In the genomic region with DNA sequence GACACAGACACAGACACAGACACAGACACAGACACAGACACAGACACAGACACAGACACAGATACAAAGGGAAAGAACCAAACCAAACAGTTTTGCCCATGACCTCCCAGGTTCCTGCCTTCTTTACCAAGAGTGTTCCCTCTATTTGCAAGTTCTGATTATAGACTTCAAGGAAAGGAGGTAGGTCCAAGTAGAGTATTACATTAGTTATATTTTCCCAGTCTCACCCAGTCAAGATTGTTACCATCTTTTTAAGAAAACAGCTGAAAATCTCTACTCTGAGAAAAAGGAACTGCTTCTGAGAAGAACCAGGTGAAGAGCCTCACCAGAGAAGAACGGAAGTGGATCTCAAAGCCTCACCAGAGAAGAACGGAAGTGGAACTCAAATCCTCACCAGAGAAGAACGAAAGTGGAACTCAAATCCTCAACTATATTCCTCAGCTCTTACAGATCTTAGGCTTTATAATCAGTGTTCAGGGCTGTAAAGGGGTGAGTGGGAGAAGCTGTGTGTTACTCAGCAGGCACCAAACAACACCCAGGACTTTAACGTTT, we compare ENCODE assay signal across 14 mouse cellular contexts.
DNase-seq lines count a peak whose midpoint lies in the region; TF ChIP-seq lines count a peak whose summit lies in the region.
"Had no signal": no experiment of that assay in that cellular context is flagged by ENCODE, and none has a peak within 500 bp of the region (broad histone marks: within the 10 kb centered on the region; RNA-seq: fewer than 3 reads in every experiment).

No protein-coding gene starts in this region.

- peak overlapping the region; percentile 80 for H3K9ac ChIP-seq in CH12.LX (ENCODE audit: insufficient read depth, low read depth)
- H3K9ac ChIP-seq: embryonic facial prominence, embryonic 13.5 days; hindbrain, embryonic 12.5 days; limb, embryonic 15.5 days had no signal

- H3K4me3 ChIP-seq in spleen, adult 2 months (ENCODE audit: extremely low read depth, insufficient read depth, insufficient read length): peak overlapping the region; percentile 47
- peak overlapping the region; percentile 57 to 70 (median 65) for H3K4me3 ChIP-seq in CH12.LX (replicated peaks in 1 of 3; ENCODE audit: low read depth in 2 of 3, low read length in 2 of 3, poor library complexity in 1 of 3)
- H3K4me3 ChIP-seq in small intestine, adult 2 months (ENCODE audit: low read depth, low read length): peak overlapping the region; percentile 28
- H3K4me3 ChIP-seq: embryonic facial prominence, embryonic 13.5 days; hindbrain, embryonic 12.5 days; limb, embryonic 15.5 days had no signal

- no peaks in the 10 kb centered on the region for H3K36me3 ChIP-seq in spleen, adult 2 months (ENCODE audit: control insufficient read depth, insufficient read depth, low read length)
- peaks cover 0 to 2% of the 10 kb centered on the region in 2 experiments for H3K36me3 ChIP-seq in CH12.LX (replicated peaks in 1 of 2; ENCODE audit: control insufficient read depth in 1 of 2, insufficient read depth in 1 of 2, low read length in 1 of 2)
- no peaks in the 10 kb centered on the region for H3K36me3 ChIP-seq in small intestine, adult 2 months (ENCODE audit: control insufficient read depth, insufficient read depth, low read length)
- H3K36me3 ChIP-seq: embryonic facial prominence, embryonic 13.5 days; hindbrain, embryonic 12.5 days; limb, embryonic 15.5 days had no signal

- no peaks in the 10 kb centered on the region for H3K4me1 ChIP-seq in spleen, adult 2 months (ENCODE audit: control insufficient read depth, insufficient read depth, insufficient read length)
- peaks cover 0 to 29% of the 10 kb centered on the region in 2 experiments; a peak in 2 of 4 replicates for H3K4me1 ChIP-seq in CH12.LX (ENCODE audit: control insufficient read depth in 1 of 2, insufficient read depth in 2 of 2)
- peaks cover 14% of the 10 kb centered on the region; the same call in 1 of the 2 replicates for H3K4me1 ChIP-seq in small intestine, adult 2 months (ENCODE audit: control insufficient read depth, insufficient read depth, insufficient read length, low read length)
- H3K4me1 ChIP-seq: embryonic facial prominence, embryonic 13.5 days; hindbrain, embryonic 12.5 days; limb, embryonic 15.5 days had no signal

- no peaks in the 10 kb centered on the region for H3K9me3 ChIP-seq in CH12.LX (replicated peaks; ENCODE audit: low read length)
- H3K9me3 ChIP-seq: embryonic facial prominence, embryonic 13.5 days; hindbrain, embryonic 12.5 days; limb, embryonic 15.5 days had no signal

- in situ Hi-C loops in CH12.LX (cut with MboI; ENCODE audit: low pct_ligation_motif_present, low pct_unique_long_range_greater_than_20kb, low sequenced_read_pairs): no loop called here

- no peaks in the 10 kb centered on the region for H3K27me3 ChIP-seq in spleen, adult 2 months (ENCODE audit: control insufficient read depth, insufficient read depth, low read length)
- no peaks in the 10 kb centered on the region for H3K27me3 ChIP-seq in CH12.LX (replicated peaks)
- H3K27me3 ChIP-seq in small intestine, adult 2 months (ENCODE audit: control insufficient read depth, insufficient read depth, low read length): no peaks in the 10 kb centered on the region
- H3K27me3 ChIP-seq: embryonic facial prominence, embryonic 13.5 days; hindbrain, embryonic 12.5 days; limb, embryonic 15.5 days had no signal

- TF ChIP-seq RAD21 in CH12.LX (IDR thresholded peaks at IDR 0.05; ENCODE audit: low read depth, low read length): no peak

- H3K79me2 ChIP-seq in CH12.LX (replicated peaks; ENCODE audit: control insufficient read depth, extremely low read depth, insufficient read depth, poor library complexity, severe bottlenecking): 0 out of 2 replicates have a peak, but pooled peaks cover 3% of the 10 kb centered on the region

- TF ChIP-seq CTCF in spleen, adult 2 months (IDR thresholded peaks at IDR 0.05; ENCODE audit: extremely low read depth, insufficient read depth, insufficient read length, insufficient replicate concordance): no peak
- TF ChIP-seq CTCF in CH12.LX (conservative IDR thresholded peaks at IDR 0.05 in 1 of 2, IDR thresholded peaks at IDR 0.05 in 1 of 2; ENCODE audit: low read depth in 2 of 2, low read length in 2 of 2): no peak
- no peak for TF ChIP-seq CTCF in small intestine, adult 2 months (IDR thresholded peaks at IDR 0.05; ENCODE audit: extremely low read depth, insufficient read length, insufficient replicate concordance, low read depth, low read length)

- H3K4me2 ChIP-seq in CH12.LX (ENCODE audit: insufficient read depth, low read depth, poor library complexity, severe bottlenecking): peak overlapping the region; percentile 64
- H3K4me2 ChIP-seq: embryonic facial prominence, embryonic 13.5 days; hindbrain, embryonic 12.5 days; limb, embryonic 15.5 days had no signal

- TF ChIP-seq EP300 in CH12.LX (IDR thresholded peaks at IDR 0.05; ENCODE audit: low read length): peak; percentile 87

- dilution Hi-C loops in CH12.LX (cut with MboI; ENCODE audit: extremely low pct_ligation_motif_present, extremely low pct_unique_long_range_greater_than_20kb, low sequenced_read_pairs): no loop called here

- 42% methylated on average over 4 of the region's 4 CpGs for WGBS in spleen, adult 2 months
- WGBS in small intestine, adult 2 months: 68% methylated on average over 4 of the region's 4 CpGs

- peak in 1 of 2 experiments; percentile 61 for DNase-seq in spleen, adult 2 months (ENCODE audit: low read depth in 1 of 2, low spot score in 2 of 2)
- DNase-seq in spleen, postnatal 14 days (ENCODE audit: low spot score in 2 of 2): no peak
- peak; percentile 78 for DNase-seq in CH12.LX (ENCODE audit: extremely low read depth)
- DNase-seq in induced T-regulatory cell, adult 2 months (ENCODE audit: low read depth): peak; percentile 82
- no peak for DNase-seq in frontal cortex, adult 2 months (ENCODE audit: extremely low spot score in 1 of 2, low spot score in 1 of 2)
- DNase-seq in adrenal gland, adult (ENCODE audit: inconsistent age in 2 of 2, low spot score in 1 of 2): no peak
- DNase-seq: adrenal gland, postnatal 36 days; kidney, adult 11 months; kidney, postnatal 36 days; lung, adult 2 months had no signal

- TF ChIP-seq POLR2A in spleen, adult 2 months (IDR thresholded peaks at IDR 0.05; ENCODE audit: low read depth, low read length): no peak
- TF ChIP-seq POLR2A in CH12.LX (IDR thresholded peaks at IDR 0.05; ENCODE audit: low read depth, low read length): peak; percentile 61
- no peak for TF ChIP-seq POLR2A in small intestine, adult 2 months (IDR thresholded peaks at IDR 0.05; ENCODE audit: low read depth, low read length)

- peak overlapping the region; percentile 82 for H3K27ac ChIP-seq in spleen, adult 2 months (ENCODE audit: insufficient read depth, low read length)
- H3K27ac ChIP-seq in CH12.LX (ENCODE audit: insufficient read depth, low read depth): peak overlapping the region; percentile 86
- H3K27ac ChIP-seq in small intestine, adult 2 months (ENCODE audit: insufficient read depth, low read depth, low read length): peak overlapping the region; percentile 30
- H3K27ac ChIP-seq: embryonic facial prominence, embryonic 13.5 days; hindbrain, embryonic 12.5 days; limb, embryonic 15.5 days had no signal

TF ChIP-seq in CH12.LX, 34 proteins besides CTCF, POLR2A, EP300 and RAD21 (continues in another document):
- TF ChIP-seq CHD2 (IDR thresholded peaks at IDR 0.05; ENCODE audit: low read length) (no peak), JUN (IDR thresholded peaks at IDR 0.05; ENCODE audit: insufficient read depth, low read depth, low read length) (no peak), USF1 (IDR thresholded peaks at IDR 0.05; ENCODE audit: low read depth, low read length) (no peak), ZC3H11A (IDR thresholded peaks at IDR 0.05; ENCODE audit: low read depth, low read length) (no peak), POLR2AphosphoS2 (IDR thresholded peaks at IDR 0.05; ENCODE audit: low read depth, low read length) (0 out of 2 replicates have a peak, but pooled peaks have one; percentile 60), JUND (conservative IDR thresholded peaks at IDR 0.05; ENCODE audit: low read depth, low read length) (peak; percentile 52), ELF1 (IDR thresholded peaks at IDR 0.05; ENCODE audit: low read depth, low read length) (peak; percentile 69), IRF4 (IDR thresholded peaks at IDR 0.05; ENCODE audit: low read depth, low read length) (peak; percentile 86), RCOR1 (conservative IDR thresholded peaks at IDR 0.05; ENCODE audit: low read depth, low read length) (0 out of 2 replicates have a peak, but pooled peaks have one; percentile 54), ETS1 (conservative IDR thresholded peaks at IDR 0.05; ENCODE audit: low read depth, low read length) (peak; percentile 69), MEF2A (IDR thresholded peaks at IDR 0.05; ENCODE audit: borderline replicate concordance, low read depth, low read length) (0 out of 2 replicates have a peak, but pooled peaks have one; percentile 56), USF2 (conservative IDR thresholded peaks at IDR 0.05; ENCODE audit: low read depth, low read length) (no peak), MAFK (IDR thresholded peaks at IDR 0.05; ENCODE audit: insufficient replicate concordance, low read length) (no peak), ZNF384 (IDR thresholded peaks at IDR 0.05; ENCODE audit: low read depth, low read length) (no peak), UBTF (IDR thresholded peaks at IDR 0.05; ENCODE audit: low read depth, low read length) (no peak), NRF1 (IDR thresholded peaks at IDR 0.05; ENCODE audit: low read depth, low read length) (no peak), HCFC1 (IDR thresholded peaks at IDR 0.05; ENCODE audit: low read depth, low read length) (peak; percentile 69), BHLHE40 (IDR thresholded peaks at IDR 0.05; ENCODE audit: low read depth, low read length) (0 out of 2 replicates have a peak, but pooled peaks have one; percentile 38), MYC (IDR thresholded peaks at IDR 0.05; ENCODE audit: low read depth, low read length) (0 out of 2 replicates have a peak, but pooled peaks have one; percentile 28), GABPA (IDR thresholded peaks at IDR 0.05; ENCODE audit: insufficient replicate concordance, low read depth, low read length) (no peak), ZMIZ1 (IDR thresholded peaks at IDR 0.05; ENCODE audit: low read depth, low read length) (no peak; the same call in 1 of the 2 replicates), MAX (IDR thresholded peaks at IDR 0.05; ENCODE audit: low read length) (no peak; the same call in 1 of the 2 replicates), CHD1 (IDR thresholded peaks at IDR 0.05; ENCODE audit: low read depth, low read length) (peak; percentile 96), SIN3A (IDR thresholded peaks at IDR 0.05; ENCODE audit: low read length) (0 out of 2 replicates have a peak, but pooled peaks have one; percentile 88), SMC3 (IDR thresholded peaks at IDR 0.05; ENCODE audit: low read depth, low read length) (no peak), KAT2A (IDR thresholded peaks at IDR 0.05; ENCODE audit: insufficient replicate concordance, low read length) (no peak), ZKSCAN1 (IDR thresholded peaks at IDR 0.05; ENCODE audit: borderline replicate concordance, low read depth, low read length) (no peak)

Comparison
In these comparisons a context has a peak if more than half of its experiments do, and no peak if none do; other contexts are left out.
1. DNase-seq: peak in CH12.LX (single experiment) and induced T-regulatory cell, adult 2 months (single experiment); none in spleen, postnatal 14 days (0 of 2), frontal cortex, adult 2 months (0 of 2) and adrenal gland, adult (0 of 2).
2. H3K27ac ChIP-seq: peak in every context shown above with its lines; median percentile 86 in CH12.LX; 82 in spleen, adult 2 months; 30 in small intestine, adult 2 months.
3. Peak in every context shown above with its lines, with median percentiles within 50 percentile points of each other: H3K4me3 ChIP-seq.